23 mouse cellular contexts compared by ENCODE assay signal in the genomic region with DNA sequence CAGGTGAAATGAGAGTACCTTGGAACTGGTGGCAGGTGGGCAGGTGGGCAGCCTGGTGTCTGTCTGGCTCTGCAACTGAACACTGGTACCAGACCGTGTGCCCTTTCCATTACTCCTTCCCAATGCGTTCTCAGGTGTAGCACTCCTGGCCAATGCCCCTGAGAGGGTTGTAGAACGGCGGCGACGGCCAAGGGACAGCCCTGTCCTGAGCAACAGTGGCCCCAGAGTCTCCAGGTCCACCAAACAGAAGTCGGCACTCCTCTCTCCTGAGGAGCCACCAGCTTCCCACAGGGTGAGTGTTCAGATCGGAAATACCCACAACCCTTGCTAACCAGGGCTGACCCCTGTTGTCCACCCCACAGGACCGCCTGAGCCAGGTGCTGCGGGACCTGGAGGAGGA. TPM values are rescaled to one million over a fixed set of nuclear protein-coding genes. Genes with fewer than 3 reads are reported as not detected.
DNase-seq lines count a peak whose midpoint lies in the region; ATAC-seq lines count a peak whose summit lies in the region.
"Had no signal": no experiment of that assay in that cellular context is flagged by ENCODE, and none has a peak within 500 bp of the region (broad histone marks: within the 10 kb centered on the region; RNA-seq: fewer than 3 reads in every experiment).

No protein-coding gene starts in this region.

- H3K36me3 ChIP-seq in kidney, embryonic 16.5 days (ENCODE audit: insufficient read depth, low read length), result peaks cover 72% of the 10 kb centered on the region

- H3K9ac ChIP-seq in kidney, embryonic 16.5 days (replicated peaks; ENCODE audit: low read length), result no peak overlapping the region
- H3K9ac ChIP-seq: embryonic facial prominence, embryonic 13.5 days; forebrain, embryonic 15.5 days; heart, embryonic 15.5 days; intestine, embryonic 15.5 days; liver, embryonic 12.5 days; liver, postnatal 0 days had no signal

- no peak for ATAC-seq in kidney, embryonic 16.5 days (ENCODE audit: low FRiP score, low TSS enrichment)
- ATAC-seq: forebrain, embryonic 15.5 days; hindbrain, embryonic 16.5 days; intestine, embryonic 15.5 days; liver, embryonic 12.5 days; liver, postnatal 0 days; midbrain, embryonic 16.5 days had no signal

- no peak overlapping the region for H3K4me2 ChIP-seq in kidney, embryonic 16.5 days (replicated peaks; ENCODE audit: low read depth, low read length)
- H3K4me2 ChIP-seq: embryonic facial prominence, embryonic 13.5 days; forebrain, embryonic 15.5 days; heart, embryonic 15.5 days; intestine, embryonic 15.5 days; liver, embryonic 12.5 days had no signal

- no peak overlapping the region for H3K4me3 ChIP-seq in kidney, embryonic 16.5 days (ENCODE audit: low read length)
- H3K4me3 ChIP-seq: embryonic facial prominence, embryonic 13.5 days; forebrain, embryonic 10.5 days; forebrain, embryonic 15.5 days; heart, embryonic 10.5 days; heart, embryonic 15.5 days; intestine, embryonic 15.5 days; liver, embryonic 12.5 days had no signal

- no peaks in the 10 kb centered on the region for H3K9me3 ChIP-seq in kidney, embryonic 16.5 days (ENCODE audit: low read length)
- H3K9me3 ChIP-seq: embryonic facial prominence, embryonic 13.5 days; forebrain, embryonic 10.5 days; forebrain, embryonic 15.5 days; heart, embryonic 10.5 days; heart, embryonic 15.5 days; intestine, embryonic 15.5 days; liver, embryonic 12.5 days had no signal

- DNase-seq in kidney, adult 11 months, result peak; percentile 1
- peak; percentile 0 to 6 for DNase-seq in spleen, postnatal 14 days (ENCODE audit: low spot score in 2 of 2)
- no peak for DNase-seq in spleen, adult 12 weeks (ENCODE audit: low spot score)
- DNase-seq in urinary bladder, adult 2 months (ENCODE audit: low spot score), result peak; percentile 19
- DNase-seq in urinary bladder, postnatal 25 days (ENCODE audit: low spot score), result no peak
- no peak for DNase-seq in heart, adult 9 months (ENCODE audit: low spot score in 2 of 2)
- DNase-seq: adrenal gland, postnatal 25 days; cerebellum, adult 18-20 months; layer of hippocampus, postnatal 36 days; left cerebral cortex, postnatal 4 days; liver, postnatal 0 days; lung, postnatal 36 days; thymus, postnatal 25 days had no signal

- WGBS in kidney, embryonic 16.5 days, result 95% methylated on average over 10 of the region's 10 CpGs

- no peak overlapping the region for H3K27ac ChIP-seq in kidney, embryonic 16.5 days (ENCODE audit: low read length)
- H3K27ac ChIP-seq: embryonic facial prominence, embryonic 13.5 days; forebrain, embryonic 10.5 days; forebrain, embryonic 15.5 days; heart, embryonic 10.5 days; heart, embryonic 15.5 days; intestine, embryonic 15.5 days; liver, embryonic 12.5 days had no signal

- H3K4me1 ChIP-seq in kidney, embryonic 16.5 days (ENCODE audit: insufficient read depth, low read length), result peaks cover 5% of the 10 kb centered on the region

- H3K27me3 ChIP-seq in kidney, embryonic 16.5 days (ENCODE audit: insufficient read depth, low read length), result no peaks in the 10 kb centered on the region
- H3K27me3 ChIP-seq: embryonic facial prominence, embryonic 13.5 days; forebrain, embryonic 15.5 days; heart, embryonic 15.5 days; intestine, embryonic 15.5 days; liver, embryonic 12.5 days had no signal

RNA-seq across cellular contexts. Expression of a gene that starts 3.4 kb away (rescaled TPM):
- 10.1 and 11.3 TPM in 2 replicates for polyA plus RNA-seq in kidney, embryonic 16.5 days (2015; fragmentation: Nextera tagmentation; extraction: Ambion mirVana)
- polyA plus RNA-seq in urinary bladder, adult 2 months (2012; rRNA removed), result 19.5 and 20.3 TPM in 2 replicates

RNA-seq across cellular contexts. Expression of a gene that starts 14.1 kb away (rescaled TPM):
- polyA plus RNA-seq in kidney, embryonic 16.5 days (2015; fragmentation: Nextera tagmentation; extraction: Ambion mirVana), result 30.1 and 32.8 TPM in 2 replicates
- 17.7 and 21.1 TPM in 2 replicates for polyA plus RNA-seq in urinary bladder, adult 2 months (2012; rRNA removed)

RNA-seq across cellular contexts. Expression of a gene that starts 14.1 kb away (rescaled TPM):
- 61.4 and 62.3 TPM in 2 replicates for polyA plus RNA-seq in kidney, embryonic 16.5 days (2015; fragmentation: Nextera tagmentation; extraction: Ambion mirVana)
- polyA plus RNA-seq in urinary bladder, adult 2 months (2012; rRNA removed), result 39.5 and 43.8 TPM in 2 replicates

RNA-seq across cellular contexts. Expression of a gene that starts 17.1 kb away (rescaled TPM):
- 0.86 and 0.96 TPM in 2 replicates for polyA plus RNA-seq in kidney, embryonic 16.5 days (2015; fragmentation: Nextera tagmentation; extraction: Ambion mirVana)
- 1.7 and 1.8 TPM in 2 replicates for polyA plus RNA-seq in urinary bladder, adult 2 months (2012; rRNA removed)

RNA-seq across cellular contexts. Expression of a gene that starts 27.2 kb away (rescaled TPM):
- 8.8 and 9.3 TPM in 2 replicates for polyA plus RNA-seq in kidney, embryonic 16.5 days (2015; fragmentation: Nextera tagmentation; extraction: Ambion mirVana)
- 3.2 and 4.2 TPM in 2 replicates for polyA plus RNA-seq in urinary bladder, adult 2 months (2012; rRNA removed)

Comparison
In these comparisons a context has a peak if more than half of its experiments do, and no peak if none do; other contexts are left out.
1. DNase-seq: peak in kidney, adult 11 months (single experiment), spleen, postnatal 14 days (2 of 2) and urinary bladder, adult 2 months (single experiment); none in spleen, adult 12 weeks (single experiment), urinary bladder, postnatal 25 days (single experiment) and heart, adult 9 months (0 of 2).